Mouse (Mus musculus) spleen, adult 18-20 months (tissue): ENCODE measurements around the gene Fgfr3.
A peak's percentile ranks its signal among the peaks of the same experiment; 100 is the strongest.

ENCODE experiments used
- DNase-seq, 2 experiments: peaks; one replicate each; pipeline ENCODE4 v3.0.0; 2022; ENCODE audit warnings: mixed read lengths in 2 of 2

The Fgfr3 gene

GRCm38 (mm10) chr5:33721541-33722265 is at the start of gene Fgfr3:
Gene Fgfr3 (plus strand): TSS chr5:33721674.
- DNase-seq, result peak; percentile 32 to 46

GRCm38 (mm10) chr5:33674439-33674838 is 47.0 kb upstream of the Fgfr3 start:
- no peak for DNase-seq

GRCm38 (mm10) chr5:33675964-33676363 is 45.5 kb upstream of the Fgfr3 start:
- DNase-seq, result peak in 1 of 2 experiments; percentile 48

GRCm38 (mm10) chr5:33678244-33678643 is 43.2 kb upstream of the Fgfr3 start:
- no peak for DNase-seq

- DNase-seq, result no peak
Observed at GRCm38 (mm10) chr5:33681044-33681443, 40.4 kb upstream of the Fgfr3 start.

GRCm38 (mm10) chr5:33681611-33682388 is 39.7 kb upstream of the Fgfr3 start:
- no peak for DNase-seq

GRCm38 (mm10) chr5:33682963-33683362 is 38.5 kb upstream of the Fgfr3 start:
- DNase-seq, result no peak

GRCm38 (mm10) chr5:33683897-33684652 is 37.4 kb upstream of the Fgfr3 start:
- no peak for DNase-seq

- DNase-seq, result no peak
Observed at GRCm38 (mm10) chr5:33684932-33685331, 36.5 kb upstream of the Fgfr3 start.

- no peak for DNase-seq
Observed at GRCm38 (mm10) chr5:33687142-33687541, 34.3 kb upstream of the Fgfr3 start.

GRCm38 (mm10) chr5:33688278-33689220 is 32.9 kb upstream of the Fgfr3 start:
- no peak for DNase-seq

GRCm38 (mm10) chr5:33689221-33689844 is 32.1 kb upstream of the Fgfr3 start:
- no peak for DNase-seq

GRCm38 (mm10) chr5:33689852-33690645 is 31.4 kb upstream of the Fgfr3 start:
- no peak for DNase-seq

- DNase-seq, result no peak
Observed at GRCm38 (mm10) chr5:33692393-33692792, 29.1 kb upstream of the Fgfr3 start.

- no peak for DNase-seq
Observed at GRCm38 (mm10) chr5:33694461-33694847, 27.0 kb upstream of the Fgfr3 start.

GRCm38 (mm10) chr5:33694848-33695717 is 26.4 kb upstream of the Fgfr3 start:
- DNase-seq, result peak in 1 of 2 experiments; percentile 14

GRCm38 (mm10) chr5:33695718-33696121 is 25.8 kb upstream of the Fgfr3 start:
- DNase-seq, result no peak

GRCm38 (mm10) chr5:33696430-33696829 is 25.0 kb upstream of the Fgfr3 start:
- no peak for DNase-seq

GRCm38 (mm10) chr5:33697534-33697933 is 23.9 kb upstream of the Fgfr3 start:
- DNase-seq, result no peak
